26 mouse cellular contexts compared by ENCODE assay signal in the genomic region with DNA sequence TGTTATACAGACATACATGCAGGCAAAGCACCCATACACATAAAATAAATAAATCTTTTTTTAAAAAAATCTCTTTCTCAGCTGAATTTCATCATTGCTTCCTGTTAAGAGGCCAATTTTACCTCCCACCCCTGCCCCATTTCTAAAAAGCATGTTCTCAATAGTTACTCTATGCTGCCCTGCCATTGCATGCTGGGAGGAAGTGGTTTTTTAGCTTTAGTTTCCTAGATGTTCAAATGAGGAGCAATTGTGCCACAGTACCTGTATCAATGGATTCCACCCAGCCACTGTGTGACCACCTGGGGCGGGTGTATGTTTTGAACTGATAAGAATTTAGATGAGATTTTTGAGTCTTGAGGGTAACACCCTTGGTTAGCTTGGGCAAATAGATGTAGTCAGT. TPM values are rescaled to one million over a fixed set of nuclear protein-coding genes. Genes with fewer than 3 reads are reported as not detected.
DNase-seq lines count a peak whose midpoint lies in the region; ATAC-seq and TF ChIP-seq lines count a peak whose summit lies in the region.
"Had no signal": no experiment of that assay in that cellular context is flagged by ENCODE, and none has a peak within 500 bp of the region (broad histone marks: within the 10 kb centered on the region; RNA-seq: fewer than 3 reads in every experiment).

No protein-coding gene starts in this region.

- DNase-seq in gastrocnemius, adult 2 months = no peak
- DNase-seq in gastrocnemius, postnatal 25 days = no peak
- DNase-seq in thymus, postnatal 0 days (ENCODE audit: low spot score) = peak; percentile 70
- DNase-seq in thymus, postnatal 4 days = no peak
- DNase-seq in stomach, postnatal 0 days (ENCODE audit: low spot score) = no peak
- DNase-seq in layer of hippocampus, postnatal 36 days = no peak
- no peak for DNase-seq in left cerebral cortex, adult 18-20 months (ENCODE audit: low spot score in 2 of 2)
- DNase-seq: adrenal gland, postnatal 10 days; cerebellum, adult 8-10 months; cerebellum, postnatal 36 days; heart, postnatal 10 days; layer of hippocampus, adult 9-11 months; liver; right cerebral cortex, adult 18-20 months; right cerebral cortex, postnatal 4 days had no signal

- no peak for TF ChIP-seq EP300 in stomach, postnatal 0 days (optimal IDR thresholded peaks at IDR 0.05)

- peak overlapping the region; percentile 82; the same call in 1 of the 2 replicates for H3K27ac ChIP-seq in gastrocnemius, adult 2 months
- H3K27ac ChIP-seq in stomach, postnatal 0 days (replicated peaks) = no peak overlapping the region
- H3K27ac ChIP-seq: kidney, postnatal 0 days; limb, embryonic 10.5 days; liver, embryonic 15.5 days; lung, embryonic 15.5 days; midbrain, embryonic 12.5 days; neural tube, embryonic 13.5 days had no signal

- intact Hi-C loops in gastrocnemius, adult 2 months (cut with DNase I) = loop anchor here (5.0 to 10.0 kb wide), 2 partner anchors 54 to 166 kb away; a partner anchor contains a TSS

- H3K4me3 ChIP-seq in gastrocnemius, adult 2 months = no peak overlapping the region
- no peak overlapping the region for H3K4me3 ChIP-seq in stomach, postnatal 0 days (ENCODE audit: low read depth, low read length)
- H3K4me3 ChIP-seq: heart, embryonic 12.5 days; limb, embryonic 10.5 days; liver, embryonic 15.5 days; lung, embryonic 15.5 days; midbrain, embryonic 12.5 days; neural tube, embryonic 13.5 days had no signal

- H3K4me2 ChIP-seq in stomach, postnatal 0 days (replicated peaks; ENCODE audit: low read depth) = no peak overlapping the region
- H3K4me2 ChIP-seq: heart, embryonic 12.5 days; liver, embryonic 15.5 days; lung, embryonic 15.5 days; midbrain, embryonic 12.5 days; neural tube, embryonic 13.5 days had no signal

- H3K27me3 ChIP-seq in stomach, postnatal 0 days (ENCODE audit: control insufficient read depth, insufficient read depth, low read length) = no peaks in the 10 kb centered on the region
- H3K27me3 ChIP-seq: CH12.LX; heart, embryonic 12.5 days; liver, embryonic 15.5 days; lung, embryonic 15.5 days; midbrain, embryonic 12.5 days; neural tube, embryonic 13.5 days had no signal

- H3K9me3 ChIP-seq in stomach, postnatal 0 days (ENCODE audit: control insufficient read depth, low read length) = no peaks in the 10 kb centered on the region
- H3K9me3 ChIP-seq: G1E; heart, embryonic 12.5 days; limb, embryonic 10.5 days; liver, embryonic 15.5 days; lung, embryonic 15.5 days; midbrain, embryonic 12.5 days; neural tube, embryonic 13.5 days had no signal

- H3K4me1 ChIP-seq in stomach, postnatal 0 days (replicated peaks; ENCODE audit: control insufficient read depth, insufficient read depth) = no peaks in the 10 kb centered on the region
- H3K4me1 ChIP-seq: heart, embryonic 12.5 days; limb, embryonic 10.5 days; liver, embryonic 15.5 days; lung, embryonic 15.5 days; midbrain, embryonic 12.5 days; neural tube, embryonic 13.5 days had no signal

- no peak overlapping the region for H3K9ac ChIP-seq in stomach, postnatal 0 days (ENCODE audit: low read length)
- H3K9ac ChIP-seq: heart, embryonic 12.5 days; liver, embryonic 15.5 days; lung, embryonic 15.5 days; midbrain, embryonic 12.5 days; neural tube, embryonic 13.5 days had no signal

- ATAC-seq in megakaryocyte progenitor cell, adult 5-6 weeks (replicated peaks; ENCODE audit: poor library complexity) = peak; percentile 23; the same call in 1 of the 2 replicates
- no peak for ATAC-seq in stomach, postnatal 0 days (ENCODE audit: low FRiP score, low TSS enrichment)
- ATAC-seq: forebrain, embryonic 14.5 days had no signal

- no peak for TF ChIP-seq CTCF in gastrocnemius, adult 2 months (IDR thresholded peaks at IDR 0.05)
- TF ChIP-seq CTCF in stomach, postnatal 0 days (IDR thresholded peaks at IDR 0.05; ENCODE audit: low read depth) = no peak

- 73% methylated on average over 1 of the region's 1 CpGs for WGBS in stomach, postnatal 0 days

- H3K36me3 ChIP-seq in stomach, postnatal 0 days (ENCODE audit: control insufficient read depth, insufficient read depth, low read length) = no peaks in the 10 kb centered on the region
- H3K36me3 ChIP-seq: G1E; heart, embryonic 12.5 days; limb, embryonic 10.5 days; liver, embryonic 15.5 days; lung, embryonic 15.5 days; midbrain, embryonic 12.5 days; neural tube, embryonic 13.5 days had no signal

RNA-seq across cellular contexts. Expression of a gene that starts 53.3 kb away (rescaled TPM):
- total RNA-seq in gastrocnemius, adult 2 months (2021) = 10 to 100 TPM; 75.5 to 85.1 TPM
- total RNA-seq in gastrocnemius, postnatal 25 days (2021) = 10 to 100 TPM; 50.8 to 51.8 TPM
- polyA plus RNA-seq in thymus, postnatal 0 days (2015; fragmentation: Nextera tagmentation; extraction: Ambion mirVana) = 54.6 and 63.1 TPM in 2 replicates
- 0.34 and 4.0 TPM in 2 replicates for total RNA-seq in megakaryocyte progenitor cell, adult 5-6 weeks (2015)
- 1.2 and 1.8 TPM in 2 replicates for total RNA-seq in megakaryocyte progenitor cell, adult 5-6 weeks (2017)
- polyA plus RNA-seq in stomach, postnatal 0 days (2015; fragmentation: Nextera tagmentation; extraction: Ambion mirVana) = 0.91 and 1.2 TPM in 2 replicates
- 10 to 100 TPM; 11.1 to 11.2 TPM for total RNA-seq in layer of hippocampus, postnatal 36 days (2021)
- 1 to 10 TPM; 5.7 to 5.9 TPM for total RNA-seq in left cerebral cortex, adult 18-20 months (2021)
- total RNA-seq: CH12.LX had no signal
- polyA plus RNA-seq: G1E had no signal

Comparison
In these comparisons a context has a peak if more than half of its experiments do, and no peak if none do; other contexts are left out.
1. RNA of a gene that starts 53.3 kb away (total RNA-seq): 75.5 to 85.1 TPM in gastrocnemius, adult 2 months and 50.8 to 51.8 TPM in gastrocnemius, postnatal 25 days; 11.1 to 11.2 TPM in layer of hippocampus, postnatal 36 days, 5.7 to 5.9 TPM in left cerebral cortex, adult 18-20 months and 0.34 to 4.0 TPM in megakaryocyte progenitor cell, adult 5-6 weeks; every median in the first group is over 4 times any median in the second.